Mouse (Mus musculus): ENCODE results near the gene Anks6. TPM values are rescaled to one million over a fixed set of nuclear protein-coding genes. Genes with fewer than 3 reads are reported as not detected.
A peak's percentile ranks its signal among the peaks of the same experiment; 100 is the strongest.

Gene Anks6
- polyA plus RNA-seq, 1 experiment from 2014 or later: 3.6 TPM

DNA sequence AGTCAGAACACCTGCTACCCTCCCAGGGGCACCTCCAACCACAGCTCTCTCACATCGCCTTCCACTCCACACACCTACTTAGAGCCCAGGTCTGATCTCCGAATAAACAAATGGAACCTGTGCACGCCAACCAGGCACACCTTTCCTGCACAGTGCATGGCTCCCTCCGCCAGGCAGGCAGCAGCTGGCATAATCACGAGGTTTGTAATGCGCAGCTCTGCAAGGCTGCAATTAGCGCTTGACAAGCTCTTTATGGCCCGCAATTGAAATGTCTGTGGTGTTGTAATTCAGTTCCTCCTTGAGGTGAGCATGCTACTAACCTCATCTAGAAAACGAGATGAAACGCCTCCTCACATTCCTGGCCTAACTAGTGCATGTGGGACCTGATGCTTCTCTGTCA is 89.2 kb downstream of the Anks6 start:
- H3K27ac ChIP-seq (ENCODE audit: low read depth, low read length): no peak overlapping the region
- WGBS: 36% methylated on average over 10 of the region's 10 CpGs

GRCm38 (mm10) chr4:46966551-46966950 is 90.7 kb downstream of the Anks6 start:
- Histone ChIP-seq H3K27ac (ENCODE audit: low read depth, low read length) (no peak overlapping the region), H3K4me1 (ENCODE audit: control insufficient read depth, insufficient read depth, low read length) (no peaks in the 10 kb centered on the region), H3K27me3 (ENCODE audit: control insufficient read depth, insufficient read depth, low read length) (no peaks in the 10 kb centered on the region), H3K9me3 (ENCODE audit: control insufficient read depth, low read length) (no peaks in the 10 kb centered on the region), H3K36me3 (ENCODE audit: control insufficient read depth, insufficient read depth, low read length) (no peaks in the 10 kb centered on the region), H3K4me2 (ENCODE audit: low read depth, low read length) (no peak overlapping the region), H3K9ac (replicated peaks; ENCODE audit: low read depth, low read length) (no peak overlapping the region), H3K4me3 (ENCODE audit: low read depth, low read length) (no peak overlapping the region)
- ATAC-seq (ENCODE audit: low read depth): no peak

More for the DNA sequence above, 89.2 kb downstream of the Anks6 start:
- no peaks in the 10 kb centered on the region for H3K4me1 ChIP-seq (ENCODE audit: control insufficient read depth, insufficient read depth, low read length)
- H3K27me3 ChIP-seq (ENCODE audit: control insufficient read depth, insufficient read depth, low read length): no peaks in the 10 kb centered on the region
- no peaks in the 10 kb centered on the region for H3K9me3 ChIP-seq (ENCODE audit: control insufficient read depth, low read length)
- no peak overlapping the region for H3K9ac ChIP-seq (replicated peaks; ENCODE audit: low read depth, low read length)
- no peaks in the 10 kb centered on the region for H3K36me3 ChIP-seq (ENCODE audit: control insufficient read depth, insufficient read depth, low read length)
- H3K4me2 ChIP-seq (ENCODE audit: low read depth, low read length): no peak overlapping the region
- ATAC-seq (ENCODE audit: low read depth): peak; percentile 68; the same call in 1 of the 2 replicates
- H3K4me3 ChIP-seq (ENCODE audit: low read depth, low read length): no peak overlapping the region

Other genes with a start within 250 kb of the Anks6 start
- gene Gabbr2, start 65.6 kb downstream of the Anks6 start, polyA plus RNA-seq (2014; fragmentation: Nextera tagmentation; extraction: Ambion mirVana): 12.2 and 16.4 TPM in 2 replicates
- 0.58 and 1.1 TPM in 2 replicates for gene Galnt12, start 34.5 kb upstream of the Anks6 start, polyA plus RNA-seq (2014; fragmentation: Nextera tagmentation; extraction: Ambion mirVana)
- 2.0 and 6.0 TPM in 2 replicates for gene Col15a1, start 150.7 kb upstream of the Anks6 start, polyA plus RNA-seq (2014; fragmentation: Nextera tagmentation; extraction: Ambion mirVana)